Mouse (Mus musculus) urinary bladder, postnatal 14 days (tissue): ENCODE measurements around the gene Abcf2.

Experiments
- DNase-seq: peaks from one replicate; pipeline ENCODE4 v3.0.0; 2021; ENCODE audit warnings: low spot score

Gene Abcf2

GRCm38 (mm10) chr5:24526190-24526888 is 50.9 kb downstream of the Abcf2 start:
- no peak for DNase-seq

- no peak for DNase-seq
Measured at GRCm38 (mm10) chr5:24525360-24526189, 51.7 kb downstream of the Abcf2 start.

GRCm38 (mm10) chr5:24524522-24524921 is 52.7 kb downstream of the Abcf2 start:
- DNase-seq = no peak

GRCm38 (mm10) chr5:24523806-24524205 is 53.5 kb downstream of the Abcf2 start:
- DNase-seq = no peak

GRCm38 (mm10) chr5:24521366-24521765 is 55.9 kb downstream of the Abcf2 start:
- DNase-seq = peak; percentile 33
